Mouse (Mus musculus): ENCODE results near the gene Gm9844.

GRCm38 (mm10) chr7:24906551-24906950, 44.5 kb downstream of the Gm9844 start:
- TF ChIP-seq POLR2A (IDR thresholded peaks at IDR 0.05; ENCODE audit: borderline replicate concordance, control insufficient read depth, low read depth, low read length) (no peak), CTCF (IDR thresholded peaks at IDR 0.05; ENCODE audit: control insufficient read depth, insufficient read depth, low read length) (no peak)

Data from bone marrow, adult 2 months (tissue).